Comparison of ENCODE assay signal across 18 mouse cellular contexts in genomic region chr11:41333689-41334088, GRCm38 (mm10).
DNase-seq lines count a peak whose midpoint lies in the region; ATAC-seq lines count a peak whose summit lies in the region.
"Had no signal": no experiment of that assay in that cellular context is flagged by ENCODE, and none has a peak within 500 bp of the region (broad histone marks: within the 10 kb centered on the region; RNA-seq: fewer than 3 reads in every experiment).

No protein-coding gene starts in this region.

- peak; percentile 95 for ATAC-seq in frontal cortex, adult (ENCODE audit: low TSS enrichment)
- ATAC-seq: CD4-positive, CD25-positive, alpha-beta regulatory T cell, adult 4 months; forebrain, embryonic 15.5 days; hindbrain, embryonic 16.5 days had no signal

- DNase-seq in frontal cortex, postnatal 25 days (ENCODE audit: low spot score in 2 of 2): no peak
- DNase-seq in left cerebral cortex, adult 11 months (ENCODE audit: low spot score): peak; percentile 10
- DNase-seq in left cerebral cortex, adult 8-10 months (ENCODE audit: low spot score in 2 of 2): no peak
- DNase-seq in 3134 (ENCODE audit: extremely low read depth, insufficient read length, low spot score): peak; percentile 5
- DNase-seq in brain, adult 2 months (ENCODE audit: low read depth, low spot score): peak; percentile 29
- DNase-seq in urinary bladder, postnatal 14 days (ENCODE audit: low spot score): no peak
- DNase-seq in heart, adult 8-10 months (ENCODE audit: low spot score): no peak
- DNase-seq: adrenal gland, adult 8-10 months; B cell, adult 2 months; cerebellum, adult 2 months; cerebellum, postnatal 14 days; gastrocnemius, adult 2 months; gastrocnemius, postnatal 25 days; heart, postnatal 36 days had no signal

Comparison
In these comparisons a context has a peak if more than half of its experiments do, and no peak if none do; other contexts are left out.
1. DNase-seq: peak in left cerebral cortex, adult 11 months (single experiment), 3134 (single experiment) and brain, adult 2 months (single experiment); none in frontal cortex, postnatal 25 days (0 of 2), left cerebral cortex, adult 8-10 months (0 of 2), urinary bladder, postnatal 14 days (single experiment) and heart, adult 8-10 months (single experiment).